ENCODE assay signal across 18 mouse cellular contexts in the genomic region with DNA sequence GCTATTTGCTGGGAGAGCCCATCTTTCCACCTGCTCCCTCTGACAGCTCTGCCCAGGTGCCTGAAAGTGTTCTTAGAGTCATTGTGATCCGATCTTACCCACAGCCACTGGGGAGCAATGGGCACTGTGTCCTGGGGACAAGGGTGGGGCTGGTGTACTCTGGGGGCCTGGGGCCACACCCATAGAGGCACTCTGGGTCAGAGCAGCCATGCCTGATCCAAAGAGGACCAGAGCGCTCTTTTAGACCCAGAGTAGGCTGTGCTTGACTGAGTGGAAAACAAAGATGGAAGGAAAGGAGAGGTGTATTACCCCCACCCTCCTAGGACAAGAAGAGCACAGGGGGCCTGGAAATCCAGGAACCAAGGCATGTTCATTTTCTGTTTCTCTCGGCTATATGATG. TPM values are rescaled to one million over a fixed set of nuclear protein-coding genes. Genes with fewer than 3 reads are reported as not detected.
"Had no signal": no experiment of that assay in that cellular context is flagged by ENCODE, and none has a peak within 500 bp of the region (broad histone marks: within the 10 kb centered on the region; RNA-seq: fewer than 3 reads in every experiment).

Gene 1700001O22Rik, minus strand, starts transcription at position 58 of the 400 bp plus-strand sequence.

- H3K27ac ChIP-seq: lung, embryonic 15.5 days; macrophage; midbrain, embryonic 13.5 days; midbrain, embryonic 15.5 days; neural tube, embryonic 13.5 days; stomach, embryonic 15.5 days; stomach, postnatal 0 days had no signal

- H3K9me3 ChIP-seq: lung, embryonic 15.5 days; megakaryocyte, embryonic 14.5 days; midbrain, embryonic 13.5 days; midbrain, embryonic 15.5 days; neural tube, embryonic 13.5 days; stomach, embryonic 15.5 days had no signal

- H3K4me3 ChIP-seq: megakaryocyte, embryonic 14.5 days; midbrain, embryonic 13.5 days; neural tube, embryonic 13.5 days; stomach, embryonic 15.5 days had no signal

- H3K4me2 ChIP-seq: midbrain, embryonic 11.5 days; midbrain, embryonic 15.5 days had no signal

- DNase-seq: liver, postnatal 0 days; lung, adult 2 months; lung, postnatal 14 days; lung, postnatal 36 days; right cerebral cortex, postnatal 14 days; thymus, adult 2 months; thymus, postnatal 25 days; thymus, postnatal 4 days had no signal

- ATAC-seq: liver, postnatal 0 days; lung, postnatal 0 days; midbrain, embryonic 13.5 days; midbrain, embryonic 15.5 days had no signal

- H3K36me3 ChIP-seq: lung, embryonic 15.5 days; midbrain, embryonic 13.5 days; midbrain, embryonic 15.5 days; neural tube, embryonic 13.5 days; stomach, embryonic 15.5 days had no signal

- H3K9ac ChIP-seq: liver, postnatal 0 days; lung, embryonic 15.5 days; midbrain, embryonic 13.5 days; midbrain, embryonic 15.5 days; neural tube, embryonic 13.5 days; stomach, embryonic 15.5 days had no signal

- H3K27me3 ChIP-seq: stomach, embryonic 15.5 days had no signal

RNA-seq across cellular contexts. Expression of gene 1700001O22Rik, which starts in this region (rescaled TPM):
- polyA plus RNA-seq: liver, postnatal 0 days; macrophage had no signal
